ENCODE assay signal across 8 mouse cellular contexts in genomic region chr9:72132728-72133088, GRCm38 (mm10). TPM values are rescaled to one million over a fixed set of nuclear protein-coding genes. Genes with fewer than 3 reads are reported as not detected.
DNase-seq lines count a peak whose midpoint lies in the region; ATAC-seq and TF ChIP-seq lines count a peak whose summit lies in the region.

No protein-coding gene starts in this region.

- 0 out of 2 replicates have a peak, but pooled peaks have one; percentile 4 for ATAC-seq in lung, embryonic 16.5 days (ENCODE audit: low read depth)
- ATAC-seq in embryonic facial prominence, embryonic 11.5 days (replicated peaks; ENCODE audit: insufficient number of reproducible peaks, low FRiP score, low TSS enrichment, low read depth): peak; percentile 26; the same call in 1 of the 2 replicates
- no peak; the same call in 1 of the 2 replicates for ATAC-seq in intestine, embryonic 15.5 days

- H3ac ChIP-seq in myocyte (ENCODE audit: control insufficient read depth, insufficient read length): peak overlapping the region; percentile 20

- H3K4me2 ChIP-seq in lung, embryonic 16.5 days (ENCODE audit: low read depth, low read length): peak overlapping the region; percentile 69
- peak overlapping the region; percentile 73 for H3K4me2 ChIP-seq in embryonic facial prominence, embryonic 11.5 days (ENCODE audit: low read depth, low read length)
- peak overlapping the region; percentile 91 for H3K4me2 ChIP-seq in intestine, embryonic 15.5 days (replicated peaks)
- peak overlapping the region; percentile 97 for H3K4me2 ChIP-seq in myocyte (ENCODE audit: low read depth)

- 0% methylated on average over 29 of the region's 29 CpGs for WGBS in lung, embryonic 16.5 days
- WGBS in embryonic facial prominence, embryonic 11.5 days: 1% methylated on average over 27 of the region's 29 CpGs
- WGBS in intestine, embryonic 15.5 days: 0% methylated on average over 29 of the region's 29 CpGs

- DNase-seq in lung, postnatal 36 days: no peak
- no peak for DNase-seq in embryonic facial prominence, embryonic 11.5 days (ENCODE audit: low spot score)
- no peak for DNase-seq in layer of hippocampus, postnatal 36 days
- no peak for DNase-seq in adrenal gland, postnatal 36 days
- DNase-seq in urinary bladder, postnatal 25 days (ENCODE audit: low spot score): no peak

- no peaks in the 10 kb centered on the region for H3K27me3 ChIP-seq in lung, embryonic 16.5 days (ENCODE audit: control insufficient read depth, insufficient read depth, low read depth, low read length)
- H3K27me3 ChIP-seq in embryonic facial prominence, embryonic 11.5 days (ENCODE audit: control insufficient read depth, insufficient read depth, low read length): no peaks in the 10 kb centered on the region
- H3K27me3 ChIP-seq in intestine, embryonic 15.5 days (replicated peaks): no peaks in the 10 kb centered on the region
- H3K27me3 ChIP-seq in myocyte (ENCODE audit: control insufficient read depth, insufficient read depth, insufficient read length): no peaks in the 10 kb centered on the region

- H3K9me3 ChIP-seq in lung, embryonic 16.5 days (ENCODE audit: control insufficient read depth, low read length): no peaks in the 10 kb centered on the region
- no peaks in the 10 kb centered on the region for H3K9me3 ChIP-seq in embryonic facial prominence, embryonic 11.5 days (replicated peaks; ENCODE audit: control insufficient read depth, low read length)
- no peaks in the 10 kb centered on the region for H3K9me3 ChIP-seq in intestine, embryonic 15.5 days

- peak overlapping the region; percentile 85 for H3K9ac ChIP-seq in lung, embryonic 16.5 days (ENCODE audit: low read length)
- peak overlapping the region; percentile 89 for H3K9ac ChIP-seq in embryonic facial prominence, embryonic 11.5 days (replicated peaks; ENCODE audit: low read length)
- H3K9ac ChIP-seq in intestine, embryonic 15.5 days: peak overlapping the region; percentile 77

- no peaks in the 10 kb centered on the region for H3K36me3 ChIP-seq in lung, embryonic 16.5 days (ENCODE audit: control insufficient read depth, insufficient read depth, low read length)
- no peaks in the 10 kb centered on the region for H3K36me3 ChIP-seq in embryonic facial prominence, embryonic 11.5 days (replicated peaks; ENCODE audit: control insufficient read depth, insufficient read depth, low read depth, low read length)
- no peaks in the 10 kb centered on the region for H3K36me3 ChIP-seq in intestine, embryonic 15.5 days
- H3K36me3 ChIP-seq in myocyte (ENCODE audit: control insufficient read depth, insufficient read depth): no peaks in the 10 kb centered on the region

- TF ChIP-seq POLR2A in myocyte (IDR thresholded peaks at IDR 0.05; ENCODE audit: insufficient read length, low read depth): peak; percentile 80

- H3K4me3 ChIP-seq in lung, embryonic 16.5 days (ENCODE audit: low read length): peak overlapping the region; percentile 67
- H3K4me3 ChIP-seq in embryonic facial prominence, embryonic 11.5 days (ENCODE audit: low read depth, low read length): peak overlapping the region; percentile 57
- peak overlapping the region; percentile 70 for H3K4me3 ChIP-seq in intestine, embryonic 15.5 days (replicated peaks)
- peak overlapping the region; percentile 35 for H3K4me3 ChIP-seq in myocyte

- peaks cover 3% of the 10 kb centered on the region; the same call in 1 of the 2 replicates for H3K4me1 ChIP-seq in lung, embryonic 16.5 days (replicated peaks; ENCODE audit: control insufficient read depth, insufficient read depth, low read length)
- H3K4me1 ChIP-seq in embryonic facial prominence, embryonic 11.5 days (ENCODE audit: control insufficient read depth, insufficient read depth, low read length): no peaks in the 10 kb centered on the region
- H3K4me1 ChIP-seq in intestine, embryonic 15.5 days (replicated peaks): no peaks in the 10 kb centered on the region; the same call in 1 of the 2 replicates

- peak overlapping the region; percentile 95 for H3K27ac ChIP-seq in lung, embryonic 16.5 days (ENCODE audit: low read length)
- peak overlapping the region; percentile 85 for H3K27ac ChIP-seq in embryonic facial prominence, embryonic 11.5 days (replicated peaks; ENCODE audit: low read depth, low read length)
- peak overlapping the region; percentile 93 for H3K27ac ChIP-seq in intestine, embryonic 15.5 days

- H3K79me2 ChIP-seq in myocyte (ENCODE audit: control insufficient read depth, insufficient read depth): no peaks in the 10 kb centered on the region

TF ChIP-seq in myocyte, 11 proteins besides CTCF, POLR2A, EP300 and RAD21:
- TF ChIP-seq MAX (IDR thresholded peaks at IDR 0.05; ENCODE audit: low read depth) (no peak), POLR2AphosphoS2 (IDR thresholded peaks at IDR 0.05; ENCODE audit: insufficient read length, low read depth) (peak; percentile 63), SRF (IDR thresholded peaks at IDR 0.05; ENCODE audit: control insufficient read depth, insufficient read length, low read depth) (no peak)
TF ChIP-seq in myocyte: peak in this region for 1.

RNA-seq across cellular contexts. Expression of gene Tcf12, which starts 21.0 kb away (rescaled TPM):
- 54.9 and 60.4 TPM in 2 replicates for polyA plus RNA-seq in lung, embryonic 16.5 days (2015; fragmentation: Nextera tagmentation; extraction: Ambion mirVana)
- polyA plus RNA-seq in embryonic facial prominence, embryonic 11.5 days (2014; fragmentation: Nextera tagmentation; extraction: Ambion mirVana): 204 and 230 TPM in 2 replicates
- 34.8 and 35.2 TPM in 2 replicates for polyA plus RNA-seq in intestine, embryonic 15.5 days (2015; fragmentation: Nextera tagmentation; extraction: Ambion mirVana)
- 34.6 TPM for polyA plus RNA-seq in myocyte (2012; fragmentation: generic; extraction: Trizol)
- total RNA-seq in layer of hippocampus, postnatal 36 days (2021): 10 to 100 TPM; 60.7 to 61.2 TPM
- 10 to 100 TPM; 80.3 to 91.0 TPM for total RNA-seq in adrenal gland, postnatal 36 days (2021)
